20 mouse cellular contexts compared by ENCODE assay signal in genomic region chr19:56264175-56264574, GRCm38 (mm10). TPM values are rescaled to one million over a fixed set of nuclear protein-coding genes. Genes with fewer than 3 reads are reported as not detected.
DNase-seq lines count a peak whose midpoint lies in the region; ATAC-seq and TF ChIP-seq lines count a peak whose summit lies in the region.
"Had no signal": no experiment of that assay in that cellular context is flagged by ENCODE, and none has a peak within 500 bp of the region (broad histone marks: within the 10 kb centered on the region; RNA-seq: fewer than 3 reads in every experiment).

No protein-coding gene starts in this region.

- H3K27ac ChIP-seq in lung, embryonic 15.5 days: peak overlapping the region; percentile 57
- H3K27ac ChIP-seq: embryonic facial prominence, embryonic 12.5 days; stomach, embryonic 15.5 days had no signal

- WGBS in lung, embryonic 15.5 days: 21% methylated on average over 4 of the region's 4 CpGs
- WGBS in lung, adult 2 months: 16% methylated on average over 4 of the region's 4 CpGs

- no peak for ATAC-seq in lung, embryonic 15.5 days (ENCODE audit: borderline replicate concordance, extremely low read depth, low FRiP score, low TSS enrichment)

- no peak overlapping the region for H3K4me2 ChIP-seq in lung, embryonic 15.5 days
- H3K4me2 ChIP-seq: embryonic facial prominence, embryonic 12.5 days; liver, embryonic 13.5 days; stomach, embryonic 15.5 days had no signal

- no peak overlapping the region for H3K9ac ChIP-seq in lung, embryonic 15.5 days
- H3K9ac ChIP-seq: embryonic facial prominence, embryonic 12.5 days; liver, embryonic 13.5 days; stomach, embryonic 15.5 days had no signal

- H3K4me3 ChIP-seq in lung, embryonic 15.5 days: no peak overlapping the region
- no peak overlapping the region for H3K4me3 ChIP-seq in lung, adult 2 months (replicated peaks; ENCODE audit: extremely low read depth, low read depth, low read length)
- H3K4me3 ChIP-seq: embryonic facial prominence, embryonic 12.5 days; liver, embryonic 13.5 days; myocyte; stomach, embryonic 15.5 days had no signal

- no peak for TF ChIP-seq POLR2A in lung, adult 2 months (IDR thresholded peaks at IDR 0.05; ENCODE audit: borderline replicate concordance, extremely low read depth, low read depth, low read length)

- H3K4me1 ChIP-seq in lung, embryonic 15.5 days: peaks cover 9% of the 10 kb centered on the region; the same call in 1 of the 2 replicates
- H3K4me1 ChIP-seq in lung, adult 2 months (ENCODE audit: control insufficient read depth, insufficient read depth, low read length): no peaks in the 10 kb centered on the region; the same call in 1 of the 2 replicates
- H3K4me1 ChIP-seq: embryonic facial prominence, embryonic 12.5 days; stomach, embryonic 15.5 days had no signal

- H3K27me3 ChIP-seq in lung, embryonic 15.5 days: no peaks in the 10 kb centered on the region
- H3K27me3 ChIP-seq: embryonic facial prominence, embryonic 12.5 days; liver, embryonic 13.5 days; stomach, embryonic 15.5 days had no signal

- H3K9me3 ChIP-seq in lung, embryonic 15.5 days: no peaks in the 10 kb centered on the region
- H3K9me3 ChIP-seq: embryonic facial prominence, embryonic 12.5 days; liver, embryonic 13.5 days; stomach, embryonic 15.5 days had no signal

- DNase-seq in adrenal gland, adult 2 months: peak; percentile 30
- no peak for DNase-seq in adrenal gland, adult 18-20 months (ENCODE audit: low spot score in 2 of 2)
- DNase-seq in lung, adult 2 months: no peak
- DNase-seq in kidney, postnatal 36 days: peak; percentile 60 to 62
- DNase-seq in lung, postnatal 36 days: peak; percentile 21
- DNase-seq in cerebellum, postnatal 10 days: no peak
- DNase-seq in right cerebral cortex, postnatal 36 days (ENCODE audit: low spot score in 2 of 2): no peak
- DNase-seq: cerebellum, adult 11 months; gastrocnemius, postnatal 14 days; heart, postnatal 36 days; liver, embryonic 13.5 days; spleen, adult 18-20 months had no signal

- TF ChIP-seq CTCF in lung, adult 2 months (IDR thresholded peaks at IDR 0.05; ENCODE audit: insufficient read depth, low read length): no peak

- H3K36me3 ChIP-seq in lung, embryonic 15.5 days: no peaks in the 10 kb centered on the region
- H3K36me3 ChIP-seq: embryonic facial prominence, embryonic 12.5 days; liver, embryonic 13.5 days; stomach, embryonic 15.5 days had no signal

RNA-seq across cellular contexts. Expression of gene Habp2, which starts 22.8 kb away (rescaled TPM):
- total RNA-seq in adrenal gland, adult 2 months (2021): under 1 TPM; 0.24 to 0.43 TPM
- polyA plus RNA-seq in adrenal gland, adult 2 months (2012; rRNA removed): 0.35 TPM in 1 of 2 replicates, not detected in the other
- under 1 TPM in 1 of 2 experiments, not detected in 1; 0.20 TPM for total RNA-seq in adrenal gland, adult 18-20 months (2021)
- 3.6 and 3.8 TPM in 2 replicates for polyA plus RNA-seq in lung, embryonic 15.5 days (2015; fragmentation: Nextera tagmentation; extraction: Ambion mirVana)
- polyA plus RNA-seq in lung, adult 2 months (2012; rRNA removed): not detected in 2 replicates
- total RNA-seq: CH12.LX; gastrocnemius, postnatal 14 days; heart, postnatal 36 days; layer of hippocampus, postnatal 10 days; left cerebral cortex, postnatal 14 days; neutrophil, adult 5-6 weeks had no signal
- polyA plus RNA-seq: embryonic facial prominence, embryonic 12.5 days had no signal

Comparison
In these comparisons a context has a peak if more than half of its experiments do, and no peak if none do; other contexts are left out.
1. DNase-seq: peak in adrenal gland, adult 2 months (single experiment), kidney, postnatal 36 days (2 of 2) and lung, postnatal 36 days (single experiment); none in adrenal gland, adult 18-20 months (0 of 2), lung, adult 2 months (single experiment), cerebellum, postnatal 10 days (0 of 2) and right cerebral cortex, postnatal 36 days (0 of 2).